Mouse (Mus musculus) liver, embryonic 11.5 days (tissue): ENCODE measurements at regions not wholly inside any gene's neighbourhood (a gene's known extent, or its start where the extent isn't known, plus 50 kb on each side); places are given as distances from the start of the nearest gene placed in this dataset.

Source experiments
- ATAC-seq: fragments of 200-750 bp; cut with Nextera tagmentation; replicated peaks from 2 replicates; pipeline ENCODE4 v1.8.0; 2017; ENCODE audit warnings: moderate number of reproducible peaks, mild to moderate bottlenecking, moderate TSS enrichment, moderate library complexity; ENCODE audit not compliant: low FRiP score
- DNase-seq: peaks from one replicate; pipeline ENCODE4 v3.0.0-alpha.2; 2017; ENCODE audit warnings: low spot score
- H3K27ac ChIP-seq: fragments of 300-500 bp; sonication (generic); 2 replicates; pipeline ENCODE4 v1.5.1; 2014; ENCODE audit warnings: mild to moderate bottlenecking, low read depth, low read length, control low read depth
- H3K27me3 ChIP-seq: fragments of 300-500 bp; sonication (generic); replicated peaks from 2 replicates; pipeline ENCODE4 v1.6.1; 2014; ENCODE audit warnings: low read length, mixed read lengths; ENCODE audit not compliant: control insufficient read depth, insufficient read depth
- H3K36me3 ChIP-seq: fragments of 300-500 bp; sonication (generic); 2 replicates; pipeline ENCODE4 v1.6.1; 2014; ENCODE audit warnings: mild to moderate bottlenecking, low read length, moderate library complexity, mixed read lengths; ENCODE audit not compliant: control insufficient read depth, insufficient read depth
- H3K4me1 ChIP-seq: fragments of 300-500 bp; sonication (generic); replicated peaks from 2 replicates; pipeline ENCODE4 v1.6.1; 2014; ENCODE audit warnings: low read length, mixed read lengths; ENCODE audit not compliant: control insufficient read depth, insufficient read depth
- H3K4me2 ChIP-seq: fragments of 300-500 bp; sonication (generic); 2 replicates; pipeline ENCODE4 v1.6.1; 2014; ENCODE audit warnings: mild to moderate bottlenecking, control low read depth, moderate library complexity
- H3K4me3 ChIP-seq: fragments of 300-500 bp; sonication (generic); 2 replicates; pipeline ENCODE4 v1.5.1; 2014; ENCODE audit warnings: low read depth, low read length, control low read depth
- H3K9ac ChIP-seq: fragments of 300-500 bp; sonication (generic); 2 replicates; pipeline ENCODE4 v1.6.1; 2014; ENCODE audit warnings: low read depth, low read length, control low read depth
- H3K9me3 ChIP-seq: fragments of 300-500 bp; sonication (generic); 2 replicates; pipeline ENCODE4 v1.6.1; 2016; ENCODE audit warnings: low read length, inconsistent platforms, mixed read lengths; ENCODE audit not compliant: control insufficient read depth
- WGBS: fragments of 180-500 bp; shearing (Covaris S2); extraction: QIAGEN DNeasy Blood & Tissue Kit; methylation state at CpG from one replicate; pipeline ENCODE4 v1.1.7; 2014; 5-methylcytosine and 5-hydroxymethylcytosine counted together

DNA sequence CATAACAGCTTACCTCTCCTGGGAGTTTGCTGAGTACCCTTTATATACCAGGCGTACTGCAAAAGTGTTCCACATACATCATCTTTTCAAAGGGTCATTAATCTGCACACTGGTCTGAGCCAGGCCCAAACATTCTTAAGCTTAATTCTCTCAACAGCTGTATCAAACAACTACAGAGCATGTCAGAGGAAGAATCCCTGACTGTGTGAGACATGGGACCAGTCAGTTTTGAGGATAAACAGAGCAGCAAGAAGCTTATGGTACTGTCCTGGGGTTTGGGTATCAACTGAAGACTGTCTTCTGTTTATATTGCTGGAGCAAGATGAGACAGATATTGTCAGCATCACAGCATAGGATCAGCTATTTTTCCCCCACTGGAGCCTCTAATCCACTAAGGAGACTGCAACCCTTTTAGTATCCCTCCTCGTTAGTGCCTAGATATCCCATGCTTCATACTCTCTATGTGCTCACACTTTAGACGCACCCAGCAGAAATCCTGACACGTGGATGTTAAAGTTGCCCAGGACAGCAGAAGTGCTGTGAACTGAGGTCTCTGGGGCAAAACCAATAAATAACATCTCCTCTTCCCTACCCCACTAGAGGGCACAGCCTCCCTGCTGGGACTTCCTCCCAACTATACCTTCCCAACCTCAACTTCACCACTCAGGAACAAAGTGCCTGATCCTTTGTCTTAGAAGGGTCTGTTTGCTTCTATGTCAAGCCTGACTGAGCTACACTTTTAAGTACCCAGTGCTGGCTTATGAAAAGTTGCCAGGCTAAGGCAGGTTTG lies 271.6 kb downstream of the Gm826 start:
- Histone ChIP-seq H3K9me3 (no peaks in the 10 kb centered on the region), H3K27ac (no peak overlapping the region), H3K4me3 (no peak overlapping the region), H3K4me1 (no peaks in the 10 kb centered on the region), H3K36me3 (no peaks in the 10 kb centered on the region), H3K27me3 (no peaks in the 10 kb centered on the region), H3K9ac (no peak overlapping the region), H3K4me2 (no peak overlapping the region)
- no peak for DNase-seq
- WGBS: 51% methylated on average over 4 of the region's 4 CpGs
- ATAC-seq: no peak

- DNase-seq: no peak
- no peak for ATAC-seq
- Histone ChIP-seq H3K9ac (no peak overlapping the region), H3K4me1 (no peaks in the 10 kb centered on the region), H3K9me3 (no peaks in the 10 kb centered on the region), H3K4me3 (no peak overlapping the region), H3K36me3 (no peaks in the 10 kb centered on the region), H3K27ac (no peak overlapping the region), H3K4me2 (no peak overlapping the region), H3K27me3 (no peaks in the 10 kb centered on the region)
- 70% methylated on average over 5 of the region's 5 CpGs for WGBS
Observed at GRCm38 (mm10) chr2:160060091-160060490, 273.9 kb downstream of the Gm826 start.

GRCm38 (mm10) chr2:160057211-160057610 lies 276.8 kb downstream of the Gm826 start:
- no peak overlapping the region for H3K4me3 ChIP-seq
- H3K9me3 ChIP-seq: no peaks in the 10 kb centered on the region
- no peaks in the 10 kb centered on the region for H3K27me3 ChIP-seq
- ATAC-seq: no peak
- DNase-seq: no peak
- 57% methylated on average over 6 of the region's 6 CpGs for WGBS
- H3K36me3 ChIP-seq: no peaks in the 10 kb centered on the region
- H3K4me1 ChIP-seq: no peaks in the 10 kb centered on the region
- no peak overlapping the region for H3K27ac ChIP-seq
- H3K9ac ChIP-seq: no peak overlapping the region
- H3K4me2 ChIP-seq: no peak overlapping the region

- no peak overlapping the region for H3K4me3 ChIP-seq
- no peaks in the 10 kb centered on the region for H3K36me3 ChIP-seq
- no peaks in the 10 kb centered on the region for H3K9me3 ChIP-seq
- no peaks in the 10 kb centered on the region for H3K27me3 ChIP-seq
- H3K9ac ChIP-seq: no peak overlapping the region
- H3K27ac ChIP-seq: no peak overlapping the region
- 89% methylated on average over 14 of the region's 14 CpGs for WGBS
- DNase-seq (no peak), ATAC-seq (no peak)
- H3K4me2 ChIP-seq: no peak overlapping the region
- H3K4me1 ChIP-seq: no peaks in the 10 kb centered on the region
Observed at GRCm38 (mm10) chr2:160054411-160054810, 279.6 kb downstream of the Gm826 start.

GRCm38 (mm10) chr2:160048286-160048685 lies 285.7 kb downstream of the Gm826 start:
- Histone ChIP-seq H3K36me3 (no peaks in the 10 kb centered on the region), H3K9me3 (no peaks in the 10 kb centered on the region), H3K27ac (no peak overlapping the region), H3K4me2 (no peak overlapping the region), H3K4me3 (no peak overlapping the region), H3K9ac (no peak overlapping the region), H3K27me3 (no peaks in the 10 kb centered on the region), H3K4me1 (no peaks in the 10 kb centered on the region)
- no peak for ATAC-seq
- DNase-seq: no peak
- WGBS: 81% methylated on average over 9 of the region's 9 CpGs

- Histone ChIP-seq H3K36me3 (no peaks in the 10 kb centered on the region), H3K27ac (no peak overlapping the region), H3K27me3 (no peaks in the 10 kb centered on the region), H3K4me1 (no peaks in the 10 kb centered on the region), H3K9me3 (no peaks in the 10 kb centered on the region), H3K4me3 (no peak overlapping the region), H3K9ac (no peak overlapping the region), H3K4me2 (no peak overlapping the region)
- no peak for DNase-seq
- WGBS: 25% methylated on average over 7 of the region's 7 CpGs
- no peak for ATAC-seq
Observed at GRCm38 (mm10) chr2:160046881-160047543, 286.9 kb downstream of the Gm826 start.

DNA sequence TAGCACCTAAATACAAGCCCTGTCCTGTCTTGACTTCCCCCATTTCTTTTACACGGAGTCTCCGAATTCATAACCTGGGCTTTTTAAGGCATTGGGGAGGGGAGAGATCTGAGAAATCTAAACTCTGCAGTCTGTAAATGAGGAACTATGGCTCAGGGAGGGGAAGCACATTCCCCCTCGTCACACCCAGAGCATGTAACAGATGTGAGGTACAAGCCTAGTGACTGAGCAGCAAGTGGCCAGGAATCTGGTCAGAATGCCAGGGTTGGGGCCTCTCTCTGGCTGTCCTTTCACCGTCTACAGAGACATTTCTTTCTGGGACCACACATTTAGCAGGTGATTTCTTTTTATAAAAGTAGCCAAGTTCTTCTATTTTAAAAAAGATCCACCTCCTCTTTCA lies 289.4 kb downstream of the Gm826 start:
- H3K27ac ChIP-seq: no peak overlapping the region
- H3K4me2 ChIP-seq: no peak overlapping the region
- ATAC-seq (no peak), DNase-seq (no peak)
- no peaks in the 10 kb centered on the region for H3K36me3 ChIP-seq
- no peak overlapping the region for H3K9ac ChIP-seq
- no peaks in the 10 kb centered on the region for H3K27me3 ChIP-seq
- no peaks in the 10 kb centered on the region for H3K4me1 ChIP-seq
- no peak overlapping the region for H3K4me3 ChIP-seq
- WGBS: 71% methylated on average over 4 of the region's 4 CpGs
- H3K9me3 ChIP-seq: no peaks in the 10 kb centered on the region

DNA sequence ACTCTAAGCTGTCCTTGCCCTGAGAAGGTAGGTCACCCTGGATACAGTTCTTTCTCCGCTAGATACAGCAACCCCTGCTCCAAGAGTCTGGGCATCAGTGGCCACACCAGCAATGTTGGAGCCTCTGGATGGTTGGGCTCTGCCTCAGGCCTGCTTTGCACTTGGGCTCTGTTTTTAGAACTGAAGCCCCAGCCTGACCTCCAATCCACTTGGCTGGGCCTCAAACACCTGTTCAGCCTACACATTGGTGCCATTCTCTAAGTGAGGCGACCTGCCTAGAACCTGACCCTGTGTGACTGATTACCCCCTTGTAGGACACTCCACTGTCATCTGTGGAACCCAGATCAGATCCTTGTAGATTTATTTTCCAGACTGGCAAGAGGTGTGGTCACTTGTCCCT lies 289.8 kb downstream of the Gm826 start:
- Histone ChIP-seq H3K9me3 (no peaks in the 10 kb centered on the region), H3K4me1 (no peaks in the 10 kb centered on the region), H3K36me3 (no peaks in the 10 kb centered on the region), H3K4me2 (no peak overlapping the region), H3K9ac (no peak overlapping the region), H3K4me3 (no peak overlapping the region), H3K27me3 (no peaks in the 10 kb centered on the region), H3K27ac (no peak overlapping the region)
- ATAC-seq (no peak), DNase-seq (no peak)
- 68% methylated on average over 2 of the region's 2 CpGs for whole genome bisulfite sequencing

DNA sequence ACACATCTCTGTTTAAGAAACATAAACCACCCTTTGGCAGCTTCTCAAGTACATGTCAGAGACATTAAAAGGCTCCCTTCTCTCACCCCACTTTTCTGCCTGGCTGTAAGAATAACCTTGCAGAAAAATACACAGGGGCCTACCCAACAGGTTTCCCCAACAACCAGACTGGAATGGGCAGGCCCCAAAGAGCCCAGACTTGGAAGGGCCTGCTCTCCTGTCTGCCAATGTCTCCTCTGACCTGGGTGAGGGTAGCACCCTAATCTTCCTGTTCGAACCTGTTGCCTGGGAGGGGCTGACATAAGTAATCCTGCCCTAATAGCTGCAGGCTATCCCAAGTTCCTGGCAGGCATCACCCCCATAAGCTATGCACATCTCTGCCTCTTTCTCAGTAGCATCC lies 304.5 kb downstream of the Gm826 start:
- Histone ChIP-seq H3K4me1 (no peaks in the 10 kb centered on the region), H3K27me3 (no peaks in the 10 kb centered on the region), H3K4me2 (no peak overlapping the region), H3K36me3 (no peaks in the 10 kb centered on the region), H3K9me3 (no peaks in the 10 kb centered on the region), H3K4me3 (no peak overlapping the region), H3K27ac (no peak overlapping the region), H3K9ac (no peak overlapping the region)
- no peak for ATAC-seq
- WGBS: 72% methylated on average over 1 of the region's 1 CpGs
- DNase-seq: no peak
